Mouse (Mus musculus): ENCODE data around the gene Arl3. TPM values are rescaled to one million over a fixed set of nuclear protein-coding genes. Genes with fewer than 3 reads are reported as not detected.
A peak's percentile ranks its signal among the peaks of the same experiment; 100 is the strongest.

Gene Arl3
- 226 and 246 TPM in 2 replicates for polyA plus RNA-seq (2015; fragmentation: Nextera tagmentation; extraction: Ambion mirVana)

GRCm38 (mm10) chr19:46572951-46573937 lies at the start of gene Arl3, which contains the start of gene Sfxn2:
Gene Arl3, minus strand, starts transcription at chr19:46573198.
Gene Sfxn2, plus strand, starts transcription at chr19:46573365.
- H3K27me3 ChIP-seq (replicated peaks; ENCODE audit: control insufficient read depth, insufficient read depth, low read length), result no peaks in the 10 kb centered on the region
- ATAC-seq, result peak; percentile 98
- peak within 1 kb of the TSS; percentile 84 for H3K27ac ChIP-seq (ENCODE audit: low read length)
- under 1% methylated on average over 54 of the region's 67 CpGs for WGBS
- H3K4me3 ChIP-seq (replicated peaks; ENCODE audit: low read length), result peak within 1 kb of the TSS; percentile 61
- peak within 1 kb of the TSS; percentile 90 for H3K4me2 ChIP-seq (ENCODE audit: low read length)
- H3K36me3 ChIP-seq (ENCODE audit: control insufficient read depth, insufficient read depth), result no peaks in the 10 kb centered on the region
- peak within 1 kb of the TSS; percentile 80 for H3K9ac ChIP-seq (replicated peaks; ENCODE audit: low read depth, low read length)
- H3K4me1 ChIP-seq (replicated peaks; ENCODE audit: control insufficient read depth, insufficient read depth, low read length), result peaks cover 25% of the 10 kb centered on the region
- H3K9me3 ChIP-seq (ENCODE audit: control insufficient read depth, low read length), result no peaks in the 10 kb centered on the region

- peaks cover 40% of the 10 kb centered on the region for H3K4me1 ChIP-seq (replicated peaks; ENCODE audit: control insufficient read depth, insufficient read depth, low read length)
- H3K27ac ChIP-seq (ENCODE audit: low read length), result 0 out of 2 replicates have a peak overlapping the region, but pooled peaks have one; percentile 14
- H3K4me3 ChIP-seq (replicated peaks; ENCODE audit: low read length), result no peak overlapping the region
- H3K9ac ChIP-seq (replicated peaks; ENCODE audit: low read depth, low read length), result 0 out of 2 replicates have a peak overlapping the region, but pooled peaks have one; percentile 22
- peak overlapping the region; percentile 26; the same call in 1 of the 2 replicates for H3K4me2 ChIP-seq (ENCODE audit: low read length)
- no peaks in the 10 kb centered on the region for H3K9me3 ChIP-seq (ENCODE audit: control insufficient read depth, low read length)
- H3K27me3 ChIP-seq (replicated peaks; ENCODE audit: control insufficient read depth, insufficient read depth, low read length), result no peaks in the 10 kb centered on the region
- H3K36me3 ChIP-seq (ENCODE audit: control insufficient read depth, insufficient read depth), result no peaks in the 10 kb centered on the region
- WGBS, result 36% methylated on average over 12 of the region's 12 CpGs
- ATAC-seq, result no peak; the same call in 1 of the 2 replicates
These were observed 49.7 kb upstream of the Arl3 start for GRCm38 (mm10) chr19:46622659-46623193.

GRCm38 (mm10) chr19:46621236-46622183 lies 48.5 kb upstream of the Arl3 start:
- H3K9ac ChIP-seq (replicated peaks; ENCODE audit: low read depth, low read length), result no peak overlapping the region
- H3K4me1 ChIP-seq (replicated peaks; ENCODE audit: control insufficient read depth, insufficient read depth, low read length), result peaks cover 40% of the 10 kb centered on the region
- WGBS, result 67% methylated on average over 19 of the region's 19 CpGs
- H3K9me3 ChIP-seq (ENCODE audit: control insufficient read depth, low read length), result no peaks in the 10 kb centered on the region
- H3K27me3 ChIP-seq (replicated peaks; ENCODE audit: control insufficient read depth, insufficient read depth, low read length), result no peaks in the 10 kb centered on the region
- no peak overlapping the region for H3K4me2 ChIP-seq (ENCODE audit: low read length)
- H3K36me3 ChIP-seq (ENCODE audit: control insufficient read depth, insufficient read depth), result no peaks in the 10 kb centered on the region
- no peak overlapping the region for H3K27ac ChIP-seq (ENCODE audit: low read length)
- ATAC-seq, result no peak
- H3K4me3 ChIP-seq (replicated peaks; ENCODE audit: low read length), result no peak overlapping the region

GRCm38 (mm10) chr19:46620016-46620808 lies 47.2 kb upstream of the Arl3 start:
- Histone ChIP-seq H3K27ac (ENCODE audit: low read length) (no peak overlapping the region), H3K4me1 (replicated peaks; ENCODE audit: control insufficient read depth, insufficient read depth, low read length) (peaks cover 40% of the 10 kb centered on the region), H3K27me3 (replicated peaks; ENCODE audit: control insufficient read depth, insufficient read depth, low read length) (no peaks in the 10 kb centered on the region), H3K9ac (replicated peaks; ENCODE audit: low read depth, low read length) (no peak overlapping the region), H3K4me3 (replicated peaks; ENCODE audit: low read length) (no peak overlapping the region), H3K36me3 (ENCODE audit: control insufficient read depth, insufficient read depth) (no peaks in the 10 kb centered on the region), H3K9me3 (ENCODE audit: control insufficient read depth, low read length) (no peaks in the 10 kb centered on the region), H3K4me2 (ENCODE audit: low read length) (no peak overlapping the region)
- ATAC-seq, result no peak
- WGBS, result 87% methylated on average over 14 of the region's 14 CpGs

GRCm38 (mm10) chr19:46619518-46619917 lies 46.5 kb upstream of the Arl3 start:
- Histone ChIP-seq H3K9me3 (ENCODE audit: control insufficient read depth, low read length) (no peaks in the 10 kb centered on the region), H3K27me3 (replicated peaks; ENCODE audit: control insufficient read depth, insufficient read depth, low read length) (no peaks in the 10 kb centered on the region), H3K27ac (ENCODE audit: low read length) (no peak overlapping the region), H3K4me3 (replicated peaks; ENCODE audit: low read length) (no peak overlapping the region), H3K9ac (replicated peaks; ENCODE audit: low read depth, low read length) (no peak overlapping the region), H3K4me2 (ENCODE audit: low read length) (no peak overlapping the region), H3K4me1 (replicated peaks; ENCODE audit: control insufficient read depth, insufficient read depth, low read length) (peaks cover 40% of the 10 kb centered on the region), H3K36me3 (ENCODE audit: control insufficient read depth, insufficient read depth) (no peaks in the 10 kb centered on the region)
- ATAC-seq, result no peak
- WGBS, result 97% methylated on average over 6 of the region's 6 CpGs

- H3K4me3 ChIP-seq (replicated peaks; ENCODE audit: low read length), result no peak overlapping the region
- no peak overlapping the region for H3K27ac ChIP-seq (ENCODE audit: low read length)
- H3K9ac ChIP-seq (replicated peaks; ENCODE audit: low read depth, low read length), result no peak overlapping the region
- H3K9me3 ChIP-seq (ENCODE audit: control insufficient read depth, low read length), result no peaks in the 10 kb centered on the region
- H3K36me3 ChIP-seq (ENCODE audit: control insufficient read depth, insufficient read depth), result no peaks in the 10 kb centered on the region
- 76% methylated on average over 19 of the region's 19 CpGs for whole genome bisulfite sequencing
- ATAC-seq, result no peak
- no peaks in the 10 kb centered on the region for H3K27me3 ChIP-seq (replicated peaks; ENCODE audit: control insufficient read depth, insufficient read depth, low read length)
- no peak overlapping the region for H3K4me2 ChIP-seq (ENCODE audit: low read length)
- peaks cover 36% of the 10 kb centered on the region for H3K4me1 ChIP-seq (replicated peaks; ENCODE audit: control insufficient read depth, insufficient read depth, low read length)
These were observed 46.0 kb upstream of the Arl3 start for GRCm38 (mm10) chr19:46619001-46619400.

GRCm38 (mm10) chr19:46618322-46618721 lies 45.3 kb upstream of the Arl3 start:
- H3K9ac ChIP-seq (replicated peaks; ENCODE audit: low read depth, low read length), result no peak overlapping the region
- 41% methylated on average over 9 of the region's 9 CpGs for WGBS
- H3K36me3 ChIP-seq (ENCODE audit: control insufficient read depth, insufficient read depth), result no peaks in the 10 kb centered on the region
- H3K9me3 ChIP-seq (ENCODE audit: control insufficient read depth, low read length), result no peaks in the 10 kb centered on the region
- ATAC-seq, result peak; percentile 30; the same call in 1 of the 2 replicates
- peaks cover 29% of the 10 kb centered on the region for H3K4me1 ChIP-seq (replicated peaks; ENCODE audit: control insufficient read depth, insufficient read depth, low read length)
- no peak overlapping the region for H3K4me3 ChIP-seq (replicated peaks; ENCODE audit: low read length)
- no peaks in the 10 kb centered on the region for H3K27me3 ChIP-seq (replicated peaks; ENCODE audit: control insufficient read depth, insufficient read depth, low read length)
- no peak overlapping the region for H3K4me2 ChIP-seq (ENCODE audit: low read length)
- H3K27ac ChIP-seq (ENCODE audit: low read length), result no peak overlapping the region

GRCm38 (mm10) chr19:46617361-46617760 lies 44.4 kb upstream of the Arl3 start:
- Histone ChIP-seq H3K27ac (ENCODE audit: low read length) (no peak overlapping the region), H3K4me2 (ENCODE audit: low read length) (no peak overlapping the region), H3K27me3 (replicated peaks; ENCODE audit: control insufficient read depth, insufficient read depth, low read length) (no peaks in the 10 kb centered on the region), H3K4me1 (replicated peaks; ENCODE audit: control insufficient read depth, insufficient read depth, low read length) (peaks cover 19% of the 10 kb centered on the region), H3K4me3 (replicated peaks; ENCODE audit: low read length) (no peak overlapping the region), H3K36me3 (ENCODE audit: control insufficient read depth, insufficient read depth) (no peaks in the 10 kb centered on the region), H3K9ac (replicated peaks; ENCODE audit: low read depth, low read length) (no peak overlapping the region), H3K9me3 (ENCODE audit: control insufficient read depth, low read length) (no peaks in the 10 kb centered on the region)
- WGBS, result 93% methylated on average over 8 of the region's 8 CpGs
- no peak for ATAC-seq

All from forebrain, embryonic 16.5 days (tissue).